Mouse (Mus musculus) layer of hippocampus, postnatal 25 days (tissue): Measurements from ENCODE around the gene Rere. TPM values are rescaled to one million over a fixed set of nuclear protein-coding genes. Genes with fewer than 3 reads are reported as not detected.

ENCODE experiments used
- DNase-seq, 2 experiments: peaks; one replicate each; pipeline ENCODE4 v3.0.0; 2022; ENCODE audit warnings: mixed read lengths in 2 of 2, low spot score in 1 of 2; ENCODE audit errors: extremely low spot score in 1 of 2
- total RNA-seq, 2 experiments: library from RNA; stranded (reverse); gene quantifications; 2 replicates each; pipeline ENCODE4 v1.2.3; 2021

Gene Rere
- total RNA-seq, 2 experiments from 2014 or later = 106 to 134 TPM

- no peak for DNase-seq
These were observed 287.1 kb downstream of the Rere start for GRCm38 (mm10) chr4:150568318-150569134.

- DNase-seq = peak; percentile 50 to 70
These were observed 287.8 kb downstream of the Rere start for GRCm38 (mm10) chr4:150569135-150569833.

DNA sequence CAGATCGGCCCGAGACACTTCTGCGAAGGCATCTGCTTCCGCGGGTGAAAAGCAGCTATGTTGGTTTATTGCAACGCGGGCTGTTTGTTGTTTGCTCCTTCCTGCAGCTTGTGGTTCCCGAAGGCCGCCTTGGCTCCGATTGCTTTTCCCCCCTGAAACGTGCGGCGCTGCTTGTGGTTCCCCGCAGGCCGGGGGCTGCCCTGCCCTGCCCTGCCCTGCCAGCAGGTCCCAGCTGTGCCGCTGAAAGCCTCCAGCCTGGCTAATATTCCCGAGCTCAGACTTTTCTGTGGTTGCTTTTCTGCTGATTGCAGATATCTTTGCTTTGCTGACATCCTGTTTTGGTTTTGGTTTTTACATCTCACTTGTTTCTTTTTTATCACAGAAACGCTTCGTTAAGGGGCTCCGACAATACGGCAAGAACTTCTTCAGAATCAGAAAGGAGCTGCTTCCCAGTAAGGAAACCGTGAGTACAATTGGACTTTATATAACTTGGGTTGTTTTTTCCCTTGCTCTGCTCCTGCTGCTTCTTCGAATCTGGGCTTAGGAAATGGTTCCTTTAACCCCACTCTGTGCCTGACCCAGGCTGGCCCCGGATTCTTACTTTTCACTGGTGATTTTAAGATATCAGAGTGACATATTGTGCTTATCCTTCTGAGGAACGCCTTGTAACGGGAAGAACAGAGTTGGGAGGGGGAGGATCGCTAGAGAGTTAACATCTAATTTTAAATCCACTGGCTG lies 288.6 kb downstream of the Rere start:
- no peak for DNase-seq

GRCm38 (mm10) chr4:150570793-150571192 lies 289.3 kb downstream of the Rere start:
- no peak for DNase-seq

- DNase-seq = no peak
These were observed 290.8 kb downstream of the Rere start for GRCm38 (mm10) chr4:150572104-150572691.

DNA sequence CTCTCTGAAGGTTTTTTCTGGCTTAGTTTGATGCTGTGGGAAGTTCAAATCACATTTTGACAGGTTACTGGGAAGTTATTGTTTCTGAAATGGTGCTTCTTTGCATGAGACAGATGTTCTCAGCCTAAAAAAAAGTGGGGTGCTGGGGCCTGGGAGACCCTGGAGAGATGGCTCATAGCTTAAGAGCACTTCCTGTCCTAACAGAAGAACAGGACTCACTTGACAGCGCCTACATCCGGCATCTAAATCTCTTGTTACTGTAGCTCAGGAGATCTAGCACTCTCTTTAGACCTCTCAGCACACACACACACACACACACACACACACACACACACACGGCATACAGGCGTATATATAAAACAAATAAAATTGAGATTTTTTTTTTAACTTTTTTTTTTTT lies 291.5 kb downstream of the Rere start:
- no peak for DNase-seq

GRCm38 (mm10) chr4:150575363-150576092 lies 294.1 kb downstream of the Rere start:
- no peak for DNase-seq

DNA sequence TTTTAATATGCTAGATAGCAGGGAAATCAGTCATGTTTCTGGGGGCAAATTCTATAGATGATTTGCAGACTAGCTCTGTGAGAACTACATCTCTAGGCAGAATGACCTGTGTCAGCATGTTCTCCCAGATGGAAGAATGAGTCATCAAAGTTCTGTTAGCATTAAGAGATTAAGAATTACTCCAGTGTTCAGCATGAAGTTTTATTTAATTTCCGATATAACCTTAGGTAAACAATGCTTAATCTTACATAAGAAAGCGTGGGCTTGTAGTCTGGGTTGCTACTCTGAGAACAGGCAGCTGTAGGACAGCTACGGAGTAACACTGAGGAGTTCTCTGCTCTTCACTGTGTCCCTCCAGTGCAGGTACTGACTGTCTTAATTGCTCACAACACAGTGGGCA lies 294.9 kb downstream of the Rere start:
- DNase-seq = no peak

GRCm38 (mm10) chr4:150578021-150578420 lies 296.6 kb downstream of the Rere start:
- no peak for DNase-seq

- no peak for DNase-seq
These were observed 300.7 kb downstream of the Rere start for GRCm38 (mm10) chr4:150581931-150582723.

DNA sequence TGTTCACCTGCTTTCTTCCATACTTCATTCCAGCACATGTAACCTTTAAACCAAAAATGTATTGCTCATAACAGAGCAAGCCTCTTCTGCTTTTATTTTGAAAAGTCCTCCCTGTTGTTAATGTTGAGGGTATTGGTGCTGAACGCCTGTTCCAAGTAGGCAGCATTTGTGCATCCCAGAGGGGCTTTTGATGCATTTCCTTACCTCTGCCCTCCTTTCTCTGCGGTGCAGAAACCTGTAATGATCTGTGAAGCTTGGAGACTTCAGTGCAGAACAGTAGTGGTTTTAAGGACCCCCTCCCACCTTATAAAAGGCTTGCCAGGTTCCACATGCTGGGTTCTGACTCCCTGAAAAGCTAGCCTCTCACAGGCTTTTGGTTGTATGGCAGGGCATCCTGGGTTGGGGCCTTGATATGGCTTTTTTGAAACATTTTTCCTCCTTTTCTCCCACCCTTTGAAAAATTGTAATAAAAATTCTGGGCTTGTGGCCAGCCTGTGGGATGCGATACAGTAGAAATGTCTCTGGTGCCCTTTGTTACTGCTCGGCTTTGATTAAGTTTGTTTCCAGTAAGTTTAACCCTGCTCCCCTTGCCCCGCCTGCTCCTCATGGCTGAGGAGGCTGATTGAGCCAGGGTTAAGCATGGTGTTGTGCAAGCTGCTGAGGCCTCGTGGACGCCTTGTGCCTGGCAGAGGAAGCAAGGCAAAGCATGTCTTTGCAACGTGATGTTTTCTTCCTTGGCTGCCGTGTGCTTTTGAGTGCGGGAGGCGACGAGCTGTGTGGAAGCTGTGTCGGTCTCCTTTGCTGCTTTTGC lies 301.7 kb downstream of the Rere start:
- peak; percentile 36 to 45 for DNase-seq

DNA sequence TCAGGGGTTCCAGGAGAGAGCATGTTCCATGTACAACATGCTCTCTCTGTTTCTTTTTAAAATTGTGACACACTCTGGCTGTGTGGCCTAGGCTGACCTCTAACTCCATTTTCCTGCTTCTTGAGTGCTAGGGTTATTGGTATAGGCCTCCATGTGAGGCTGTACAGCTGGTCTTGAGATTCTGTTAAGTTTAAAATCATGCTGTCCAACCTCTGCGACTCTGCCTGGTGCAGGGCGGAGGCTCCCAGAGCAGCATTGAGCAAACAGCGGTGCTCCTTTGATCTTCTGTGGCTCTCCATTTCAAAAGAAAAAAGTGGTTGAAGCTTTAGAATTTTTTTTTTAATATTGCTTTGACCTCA lies 302.3 kb downstream of the Rere start:
- DNase-seq = no peak

DNA sequence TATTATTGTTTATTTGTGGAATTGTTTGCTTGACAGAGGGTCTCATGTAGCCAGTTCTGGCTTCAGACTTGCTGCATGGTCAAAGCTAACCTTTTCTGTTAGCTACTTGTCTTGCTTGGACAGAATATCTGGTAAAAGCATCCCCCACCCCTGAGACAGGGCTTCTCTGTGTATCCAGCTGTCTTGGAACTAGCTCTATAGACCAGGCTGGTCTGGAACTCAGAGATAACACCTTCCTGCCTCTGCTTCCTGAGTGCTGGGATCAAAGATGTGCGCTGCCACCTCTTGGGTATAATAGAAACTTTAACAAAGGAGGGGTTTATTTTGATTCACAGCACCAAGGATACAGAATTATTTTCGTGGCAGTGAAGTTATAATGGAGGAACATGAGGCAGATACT lies 304.4 kb downstream of the Rere start:
- DNase-seq = no peak

GRCm38 (mm10) chr4:150586275-150586674 lies 304.8 kb downstream of the Rere start:
- DNase-seq = no peak

- no peak for DNase-seq
These were observed 306.3 kb downstream of the Rere start for GRCm38 (mm10) chr4:150587597-150588299.

DNA sequence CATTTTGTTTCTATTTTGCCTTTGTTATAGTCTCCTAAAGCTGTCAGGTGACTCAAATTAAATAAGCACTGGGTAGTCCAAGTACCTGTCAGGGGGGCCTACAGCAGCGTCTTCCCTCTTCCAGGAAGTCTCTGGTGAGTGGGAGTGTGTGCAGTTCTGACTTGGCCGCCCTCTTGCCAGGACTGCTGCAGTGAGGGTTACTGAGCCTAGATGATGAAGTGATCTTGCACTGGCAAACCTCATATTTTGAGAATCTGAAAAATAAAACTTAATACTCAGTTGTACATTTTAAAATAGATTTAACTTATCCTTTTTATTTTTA lies 306.8 kb downstream of the Rere start:
- DNase-seq = no peak

DNA sequence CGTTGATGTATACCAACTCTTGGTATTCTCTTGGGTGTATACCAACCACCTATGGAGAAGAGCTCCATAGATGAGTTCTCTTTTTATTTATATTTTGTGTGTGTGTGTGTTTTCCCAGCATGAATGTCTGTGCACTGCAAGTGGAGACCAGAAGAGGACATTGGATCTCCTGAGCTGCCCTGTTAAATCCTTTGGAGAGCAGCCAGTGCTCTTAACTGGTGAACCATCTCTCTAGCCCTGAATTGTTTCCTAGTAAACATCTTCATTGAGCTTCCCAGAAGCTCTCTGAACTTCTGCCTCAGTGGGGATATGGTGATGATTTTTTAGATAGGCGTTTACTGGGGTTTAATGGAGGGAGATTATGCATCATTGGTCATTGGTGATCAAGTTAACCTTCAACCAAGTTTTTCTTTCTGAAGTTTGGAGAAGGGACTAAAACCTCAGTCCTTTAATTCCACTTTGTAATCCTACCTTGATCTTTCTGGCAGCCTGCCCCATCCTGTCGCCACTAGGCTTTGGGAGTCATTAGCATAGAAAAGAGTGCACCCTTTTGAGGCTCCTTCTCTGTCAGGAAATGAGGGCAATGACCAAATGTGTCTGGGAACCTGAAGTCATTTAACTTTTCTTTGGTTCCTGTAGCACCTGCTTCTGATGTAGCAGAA lies 309.3 kb downstream of the Rere start:
- no peak for DNase-seq

DNA sequence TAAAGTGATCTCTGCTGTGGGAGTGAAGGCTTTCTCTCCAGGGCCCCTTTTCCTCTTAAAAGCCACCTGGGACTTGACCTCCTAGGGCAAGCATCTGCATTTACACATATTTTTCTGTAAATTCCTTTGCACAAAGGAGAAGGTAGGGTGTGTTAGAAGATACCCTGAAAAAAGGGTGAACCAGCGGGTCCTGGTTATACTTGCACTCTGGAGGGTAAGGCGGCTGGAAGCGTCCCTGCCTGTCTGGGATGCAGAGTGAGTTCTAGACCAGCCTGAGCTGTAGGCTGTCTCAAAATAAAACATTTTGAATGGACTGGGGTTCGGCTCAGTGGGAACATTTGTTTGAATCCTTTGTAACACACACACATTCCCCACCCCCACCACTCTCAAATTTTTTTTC lies 310.2 kb downstream of the Rere start:
- no peak for DNase-seq
